8 mouse cellular contexts compared by ENCODE assay signal in the genomic region with DNA sequence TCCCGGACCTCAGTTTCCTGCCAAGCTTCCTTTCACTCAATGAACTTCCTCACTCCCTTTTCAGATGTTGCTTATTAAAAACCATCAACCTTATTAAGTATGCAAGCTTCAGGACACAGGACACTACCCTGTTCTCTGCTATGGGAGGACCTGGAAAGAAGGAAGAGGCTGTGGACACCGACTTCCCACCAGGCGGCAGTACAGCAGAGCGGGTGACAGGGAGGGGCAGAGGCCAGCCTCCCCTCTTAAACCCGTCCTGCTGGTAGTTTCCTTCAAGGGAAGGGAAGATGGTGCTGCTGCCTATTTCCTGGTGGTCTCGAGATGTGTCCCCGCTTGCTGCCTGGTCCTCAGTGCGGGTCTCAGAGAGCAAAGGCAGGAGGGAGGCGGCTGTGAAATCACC.
DNase-seq lines count a peak whose midpoint lies in the region; ATAC-seq and TF ChIP-seq lines count a peak whose summit lies in the region.

No protein-coding gene starts in this region.

- 0 out of 2 replicates have a peak, but pooled peaks have one; percentile 27 for ATAC-seq in embryonic facial prominence, embryonic 11.5 days (replicated peaks; ENCODE audit: insufficient number of reproducible peaks, low FRiP score, low TSS enrichment, low read depth)
- ATAC-seq in hematopoietic stem cell, adult 5-6 weeks (replicated peaks in 1 of 2; ENCODE audit: insufficient read depth in 1 of 2, low FRiP score in 2 of 2, low TSS enrichment in 1 of 2, low read depth in 1 of 2, poor library complexity in 2 of 2, severe bottlenecking in 2 of 2) = peak; percentile 81 to 85
- peak; percentile 35; the same call in 1 of the 2 replicates for ATAC-seq in liver, postnatal 0 days
- ATAC-seq in inflammation-experienced regulatory T-cells, adult 6 months = no peak

- H3K27me3 ChIP-seq in embryonic facial prominence, embryonic 11.5 days (ENCODE audit: control insufficient read depth, insufficient read depth, low read length) = no peaks in the 10 kb centered on the region
- H3K27me3 ChIP-seq in liver, postnatal 0 days (ENCODE audit: insufficient read depth, low read length) = no peaks in the 10 kb centered on the region

- intact Hi-C loops in left cerebral cortex, adult 2 months (cut with DNase I) = loop anchor here (5.0 kb wide), 3 partner anchors 41 to 164 kb away; a partner anchor contains a TSS

- peak; percentile 65 for TF ChIP-seq CTCF in left cerebral cortex, adult 2 months (IDR thresholded peaks at IDR 0.05)
- peak; percentile 81 for TF ChIP-seq CTCF in liver, postnatal 0 days (IDR thresholded peaks at IDR 0.05; ENCODE audit: low read depth)

- no peaks in the 10 kb centered on the region for H3K4me1 ChIP-seq in embryonic facial prominence, embryonic 11.5 days (ENCODE audit: control insufficient read depth, insufficient read depth, low read length)
- no peaks in the 10 kb centered on the region for H3K4me1 ChIP-seq in liver, postnatal 0 days (ENCODE audit: insufficient read depth)

- H3K4me2 ChIP-seq in embryonic facial prominence, embryonic 11.5 days (ENCODE audit: low read depth, low read length) = no peak overlapping the region
- no peak overlapping the region for H3K4me2 ChIP-seq in liver, postnatal 0 days (ENCODE audit: low read depth, low read length)

- 44% methylated on average over 9 of the region's 9 CpGs for WGBS in embryonic facial prominence, embryonic 11.5 days
- WGBS in liver, postnatal 0 days (ENCODE audit: insufficient replicate concordance) = 35% methylated on average over 9 of the region's 9 CpGs

- no peaks in the 10 kb centered on the region; the same call in 1 of the 2 replicates for H3K36me3 ChIP-seq in embryonic facial prominence, embryonic 11.5 days (replicated peaks; ENCODE audit: control insufficient read depth, insufficient read depth, low read depth, low read length)
- H3K36me3 ChIP-seq in liver, postnatal 0 days (replicated peaks; ENCODE audit: insufficient read depth, low read length) = peaks cover 26% of the 10 kb centered on the region

- TF ChIP-seq EP300 in liver, postnatal 0 days (IDR thresholded peaks at IDR 0.05; ENCODE audit: low read depth) = no peak

- H3K4me3 ChIP-seq in left cerebral cortex, adult 2 months = no peak overlapping the region
- H3K4me3 ChIP-seq in embryonic facial prominence, embryonic 11.5 days (ENCODE audit: low read depth, low read length) = no peak overlapping the region
- H3K4me3 ChIP-seq in liver, postnatal 0 days (ENCODE audit: low read depth, low read length) = no peak overlapping the region

- no peak overlapping the region for H3K27ac ChIP-seq in left cerebral cortex, adult 2 months
- no peak overlapping the region for H3K27ac ChIP-seq in embryonic facial prominence, embryonic 11.5 days (replicated peaks; ENCODE audit: low read depth, low read length)
- no peak overlapping the region for H3K27ac ChIP-seq in liver, postnatal 0 days (ENCODE audit: low read depth)

- DNase-seq in left cerebral cortex, adult 2 months (ENCODE audit: extremely low spot score in 1 of 2, low spot score in 2 of 2) = no peak
- DNase-seq in left cerebral cortex, adult 8-10 months (ENCODE audit: low spot score in 2 of 2) = no peak
- DNase-seq in NIH3T3 (ENCODE audit: low read depth) = peak; percentile 51
- DNase-seq in embryonic facial prominence, embryonic 11.5 days (ENCODE audit: low spot score) = peak; percentile 65
- peak; percentile 58 for DNase-seq in liver, postnatal 0 days
- DNase-seq in spleen, postnatal 36 days (ENCODE audit: low spot score in 2 of 2) = peak; percentile 30 to 35

- H3K9ac ChIP-seq in embryonic facial prominence, embryonic 11.5 days (replicated peaks; ENCODE audit: low read length) = no peak overlapping the region
- no peak overlapping the region for H3K9ac ChIP-seq in liver, postnatal 0 days (replicated peaks)

- no peaks in the 10 kb centered on the region for H3K9me3 ChIP-seq in embryonic facial prominence, embryonic 11.5 days (replicated peaks; ENCODE audit: control insufficient read depth, low read length)
- H3K9me3 ChIP-seq in liver, postnatal 0 days (ENCODE audit: low read length) = no peaks in the 10 kb centered on the region

Comparison
In these comparisons a context has a peak if more than half of its experiments do, and no peak if none do; other contexts are left out.
1. DNase-seq: peak in NIH3T3 (single experiment), embryonic facial prominence, embryonic 11.5 days (single experiment), liver, postnatal 0 days (single experiment) and spleen, postnatal 36 days (2 of 2); none in left cerebral cortex, adult 2 months (0 of 2) and left cerebral cortex, adult 8-10 months (0 of 2).